Mouse (Mus musculus): ENCODE measurements around the gene Arid1b. TPM values are rescaled to one million over a fixed set of nuclear protein-coding genes. Genes with fewer than 3 reads are reported as not detected.

Gene Arid1b
- polyA plus RNA-seq, 1 experiment from 2014 or later = 2.2 TPM

- Histone ChIP-seq H3K4me3 (ENCODE audit: low read depth, low read length) (no peak overlapping the region), H3K9ac (replicated peaks) (no peak overlapping the region), H3K27ac (ENCODE audit: low read depth) (no peak overlapping the region), H3K4me1 (ENCODE audit: insufficient read depth) (peaks cover 35% of the 10 kb centered on the region), H3K4me2 (ENCODE audit: low read depth, low read length) (no peak overlapping the region), H3K27me3 (ENCODE audit: insufficient read depth, low read length) (no peaks in the 10 kb centered on the region), H3K36me3 (replicated peaks; ENCODE audit: insufficient read depth, low read length) (no peaks in the 10 kb centered on the region), H3K9me3 (ENCODE audit: low read length) (no peaks in the 10 kb centered on the region)
- TF ChIP-seq CTCF (IDR thresholded peaks at IDR 0.05; ENCODE audit: low read depth) (peak; percentile 85), EP300 (IDR thresholded peaks at IDR 0.05; ENCODE audit: low read depth) (no peak)
- ATAC-seq (peak; percentile 37; the same call in 1 of the 2 replicates), DNase-seq (peak; percentile 56)
- WGBS (ENCODE audit: insufficient replicate concordance) = 54% methylated on average over 6 of the region's 6 CpGs
Measured at GRCm38 (mm10) chr17:5201859-5202598, 207.9 kb downstream of the Arid1b start.

- H3K27me3 ChIP-seq (ENCODE audit: insufficient read depth, low read length) = no peaks in the 10 kb centered on the region
Measured at GRCm38 (mm10) chr17:5202756-5203155, 208.6 kb downstream of the Arid1b start.

GRCm38 (mm10) chr17:5203346-5204102 is 209.4 kb downstream of the Arid1b start:
- ATAC-seq = no peak
- H3K4me2 ChIP-seq (ENCODE audit: low read depth, low read length) = no peak overlapping the region
- H3K27ac ChIP-seq (ENCODE audit: low read depth) = no peak overlapping the region
- TF ChIP-seq CTCF (IDR thresholded peaks at IDR 0.05; ENCODE audit: low read depth) (no peak), EP300 (IDR thresholded peaks at IDR 0.05; ENCODE audit: low read depth) (no peak)
- WGBS (ENCODE audit: insufficient replicate concordance) = 78% methylated on average over 10 of the region's 10 CpGs
- no peaks in the 10 kb centered on the region for H3K27me3 ChIP-seq (ENCODE audit: insufficient read depth, low read length)
- H3K9me3 ChIP-seq (ENCODE audit: low read length) = no peaks in the 10 kb centered on the region
- DNase-seq = no peak
- H3K9ac ChIP-seq (replicated peaks) = no peak overlapping the region
- no peak overlapping the region for H3K4me3 ChIP-seq (ENCODE audit: low read depth, low read length)
- peaks cover 34% of the 10 kb centered on the region for H3K4me1 ChIP-seq (ENCODE audit: insufficient read depth)
- no peaks in the 10 kb centered on the region for H3K36me3 ChIP-seq (replicated peaks; ENCODE audit: insufficient read depth, low read length)

More at GRCm38 (mm10) chr17:5202756-5203155, 208.6 kb downstream of the Arid1b start:
- TF ChIP-seq EP300 (IDR thresholded peaks at IDR 0.05; ENCODE audit: low read depth) (no peak), CTCF (IDR thresholded peaks at IDR 0.05; ENCODE audit: low read depth) (no peak)
- DNase-seq (no peak), ATAC-seq (no peak)
- 75% methylated on average over 5 of the region's 5 CpGs for WGBS (ENCODE audit: insufficient replicate concordance)
- no peak overlapping the region for H3K9ac ChIP-seq (replicated peaks)
- H3K36me3 ChIP-seq (replicated peaks; ENCODE audit: insufficient read depth, low read length) = no peaks in the 10 kb centered on the region
- H3K4me2 ChIP-seq (ENCODE audit: low read depth, low read length) = no peak overlapping the region
- no peaks in the 10 kb centered on the region for H3K9me3 ChIP-seq (ENCODE audit: low read length)
- peaks cover 36% of the 10 kb centered on the region for H3K4me1 ChIP-seq (ENCODE audit: insufficient read depth)
- H3K4me3 ChIP-seq (ENCODE audit: low read depth, low read length) = no peak overlapping the region
- no peak overlapping the region for H3K27ac ChIP-seq (ENCODE audit: low read depth)

- no peaks in the 10 kb centered on the region for H3K27me3 ChIP-seq (ENCODE audit: insufficient read depth, low read length)
- H3K9ac ChIP-seq (replicated peaks) = no peak overlapping the region
- TF ChIP-seq CTCF (IDR thresholded peaks at IDR 0.05; ENCODE audit: low read depth) (no peak), EP300 (IDR thresholded peaks at IDR 0.05; ENCODE audit: low read depth) (no peak)
- no peak overlapping the region for H3K4me3 ChIP-seq (ENCODE audit: low read depth, low read length)
- ATAC-seq = no peak
- no peak for DNase-seq
- H3K4me2 ChIP-seq (ENCODE audit: low read depth, low read length) = no peak overlapping the region
- H3K4me1 ChIP-seq (ENCODE audit: insufficient read depth) = peaks cover 34% of the 10 kb centered on the region
- 63% methylated on average over 9 of the region's 9 CpGs for WGBS (ENCODE audit: insufficient replicate concordance)
- no peaks in the 10 kb centered on the region for H3K36me3 ChIP-seq (replicated peaks; ENCODE audit: insufficient read depth, low read length)
- H3K27ac ChIP-seq (ENCODE audit: low read depth) = peak overlapping the region; percentile 30; the same call in 1 of the 2 replicates
- H3K9me3 ChIP-seq (ENCODE audit: low read length) = no peaks in the 10 kb centered on the region
Measured at GRCm38 (mm10) chr17:5204103-5204665, 210.1 kb downstream of the Arid1b start.

- ATAC-seq (no peak), DNase-seq (no peak)
- H3K4me1 ChIP-seq (ENCODE audit: insufficient read depth) = peaks cover 38% of the 10 kb centered on the region
- no peak overlapping the region for H3K27ac ChIP-seq (ENCODE audit: low read depth)
- H3K27me3 ChIP-seq (ENCODE audit: insufficient read depth, low read length) = no peaks in the 10 kb centered on the region
- no peaks in the 10 kb centered on the region for H3K36me3 ChIP-seq (replicated peaks; ENCODE audit: insufficient read depth, low read length)
- no peak overlapping the region for H3K4me3 ChIP-seq (ENCODE audit: low read depth, low read length)
- H3K9ac ChIP-seq (replicated peaks) = no peak overlapping the region
- H3K4me2 ChIP-seq (ENCODE audit: low read depth, low read length) = no peak overlapping the region
- TF ChIP-seq EP300 (IDR thresholded peaks at IDR 0.05; ENCODE audit: low read depth) (no peak), CTCF (IDR thresholded peaks at IDR 0.05; ENCODE audit: low read depth) (0 out of 2 replicates have a peak, but pooled peaks have one; percentile 16)
- WGBS (ENCODE audit: insufficient replicate concordance) = 62% methylated on average over 7 of the region's 7 CpGs
- no peaks in the 10 kb centered on the region for H3K9me3 ChIP-seq (ENCODE audit: low read length)
Measured at GRCm38 (mm10) chr17:5205163-5205581, 211.0 kb downstream of the Arid1b start.

- H3K27ac ChIP-seq (ENCODE audit: low read depth) = peak overlapping the region; percentile 67
- H3K36me3 ChIP-seq (replicated peaks; ENCODE audit: insufficient read depth, low read length) = no peaks in the 10 kb centered on the region
- no peaks in the 10 kb centered on the region for H3K9me3 ChIP-seq (ENCODE audit: low read length)
- no peak overlapping the region for H3K4me2 ChIP-seq (ENCODE audit: low read depth, low read length)
- no peak overlapping the region for H3K4me3 ChIP-seq (ENCODE audit: low read depth, low read length)
- DNase-seq = no peak
- peak; percentile 85 for ATAC-seq
- WGBS (ENCODE audit: insufficient replicate concordance) = 46% methylated on average over 9 of the region's 9 CpGs
- no peak overlapping the region for H3K9ac ChIP-seq (replicated peaks)
- peaks cover 46% of the 10 kb centered on the region for H3K4me1 ChIP-seq (ENCODE audit: insufficient read depth)
- no peaks in the 10 kb centered on the region for H3K27me3 ChIP-seq (ENCODE audit: insufficient read depth, low read length)
- TF ChIP-seq CTCF (IDR thresholded peaks at IDR 0.05; ENCODE audit: low read depth) (no peak), EP300 (IDR thresholded peaks at IDR 0.05; ENCODE audit: low read depth) (no peak; the same call in 1 of the 2 replicates)
Measured at GRCm38 (mm10) chr17:5206731-5207130, 212.6 kb downstream of the Arid1b start.

Data from liver, postnatal 0 days (tissue).